25 mouse cellular contexts compared by ENCODE assay signal in genomic region chr1:59797865-59798264, GRCm38 (mm10). TPM values are rescaled to one million over a fixed set of nuclear protein-coding genes. Genes with fewer than 3 reads are reported as not detected.
DNase-seq lines count a peak whose midpoint lies in the region; ATAC-seq and TF ChIP-seq lines count a peak whose summit lies in the region.
"Had no signal": no experiment of that assay in that cellular context is flagged by ENCODE, and none has a peak within 500 bp of the region (broad histone marks: within the 10 kb centered on the region; RNA-seq: fewer than 3 reads in every experiment).

No protein-coding gene starts in this region.

- TF ChIP-seq EP300 in stomach, postnatal 0 days (optimal IDR thresholded peaks at IDR 0.05) = no peak

- intact Hi-C loops in left cerebral cortex, adult 2 months (cut with DNase I) = no loop called here
- intact Hi-C loops in left cerebral cortex, postnatal 36 days (cut with DNase I) = no loop called here

- no peak overlapping the region for H3K4me3 ChIP-seq in hindbrain, embryonic 15.5 days
- H3K4me3 ChIP-seq in hindbrain, embryonic 10.5 days = no peak overlapping the region
- no peak overlapping the region for H3K4me3 ChIP-seq in left cerebral cortex, adult 2 months
- no peak overlapping the region for H3K4me3 ChIP-seq in stomach, embryonic 14.5 days (ENCODE audit: low read depth, low read length)
- no peak overlapping the region for H3K4me3 ChIP-seq in stomach, postnatal 0 days (ENCODE audit: low read depth, low read length)
- H3K4me3 ChIP-seq: embryonic facial prominence, embryonic 12.5 days; erythroblast, embryonic 14.5 days; forebrain, embryonic 13.5 days; neural tube, embryonic 15.5 days had no signal

- TF ChIP-seq CTCF in left cerebral cortex, adult 2 months (IDR thresholded peaks at IDR 0.05) = no peak
- no peak for TF ChIP-seq CTCF in stomach, postnatal 0 days (IDR thresholded peaks at IDR 0.05; ENCODE audit: low read depth)

- no peak overlapping the region for H3K9ac ChIP-seq in hindbrain, embryonic 15.5 days
- no peak overlapping the region for H3K9ac ChIP-seq in stomach, embryonic 14.5 days (replicated peaks; ENCODE audit: low read depth, low read length)
- no peak overlapping the region for H3K9ac ChIP-seq in stomach, postnatal 0 days (ENCODE audit: low read length)
- H3K9ac ChIP-seq: embryonic facial prominence, embryonic 12.5 days; forebrain, embryonic 13.5 days; neural tube, embryonic 15.5 days had no signal

- ATAC-seq in hindbrain, embryonic 15.5 days (ENCODE audit: low FRiP score, low read depth) = no peak
- no peak for ATAC-seq in stomach, embryonic 14.5 days (ENCODE audit: insufficient number of reproducible peaks, insufficient read depth, low FRiP score, low read depth)
- no peak for ATAC-seq in stomach, postnatal 0 days (ENCODE audit: low FRiP score, low TSS enrichment)
- ATAC-seq: forebrain, embryonic 13.5 days; midbrain, embryonic 16.5 days had no signal

- peak; percentile 31 for DNase-seq in heart, adult 8-10 months (ENCODE audit: low spot score)
- no peak for DNase-seq in heart, adult 11 months
- no peak for DNase-seq in hindbrain, embryonic 10.5 days (ENCODE audit: low spot score)
- no peak for DNase-seq in left cerebral cortex, adult 2 months (ENCODE audit: extremely low spot score in 1 of 2, low spot score in 2 of 2)
- DNase-seq in left cerebral cortex, postnatal 36 days (ENCODE audit: low spot score in 2 of 2) = no peak
- DNase-seq in stomach, postnatal 0 days (ENCODE audit: low spot score) = no peak
- DNase-seq: adrenal gland, postnatal 14 days; cerebellum, adult 11 months; cerebellum, postnatal 10 days; gastrocnemius, postnatal 10 days; kidney, adult 8-10 months; left cerebral cortex, postnatal 4 days; lung, postnatal 14 days; right cerebral cortex, postnatal 14 days; spleen, adult 18-20 months; thymus, adult 2 months had no signal

- H3K4me1 ChIP-seq in hindbrain, embryonic 15.5 days (replicated peaks) = no peaks in the 10 kb centered on the region
- H3K4me1 ChIP-seq in hindbrain, embryonic 10.5 days (replicated peaks) = no peaks in the 10 kb centered on the region
- no peaks in the 10 kb centered on the region for H3K4me1 ChIP-seq in stomach, embryonic 14.5 days (ENCODE audit: control insufficient read depth, insufficient read depth, low read length)
- H3K4me1 ChIP-seq in stomach, postnatal 0 days (replicated peaks; ENCODE audit: control insufficient read depth, insufficient read depth) = no peaks in the 10 kb centered on the region
- H3K4me1 ChIP-seq: embryonic facial prominence, embryonic 12.5 days; neural tube, embryonic 15.5 days had no signal

- no peaks in the 10 kb centered on the region for H3K36me3 ChIP-seq in hindbrain, embryonic 15.5 days
- H3K36me3 ChIP-seq in hindbrain, embryonic 10.5 days = peaks cover 9% of the 10 kb centered on the region
- H3K36me3 ChIP-seq in stomach, embryonic 14.5 days (ENCODE audit: control insufficient read depth, insufficient read depth, low read length) = no peaks in the 10 kb centered on the region
- no peaks in the 10 kb centered on the region for H3K36me3 ChIP-seq in stomach, postnatal 0 days (ENCODE audit: control insufficient read depth, insufficient read depth, low read length)
- H3K36me3 ChIP-seq: embryonic facial prominence, embryonic 12.5 days; neural tube, embryonic 15.5 days had no signal

- H3K27ac ChIP-seq in hindbrain, embryonic 15.5 days (replicated peaks) = 0 out of 2 replicates have a peak overlapping the region, but pooled peaks have one; percentile 38
- H3K27ac ChIP-seq in hindbrain, embryonic 10.5 days = no peak overlapping the region
- peak overlapping the region; percentile 25; the same call in 1 of the 2 replicates for H3K27ac ChIP-seq in left cerebral cortex, adult 2 months
- H3K27ac ChIP-seq in stomach, embryonic 14.5 days (ENCODE audit: low read length) = 0 out of 2 replicates have a peak overlapping the region, but pooled peaks have one; percentile 21
- no peak overlapping the region for H3K27ac ChIP-seq in stomach, postnatal 0 days (replicated peaks)
- H3K27ac ChIP-seq: embryonic facial prominence, embryonic 12.5 days; forebrain, embryonic 13.5 days; neural tube, embryonic 15.5 days had no signal

- no peaks in the 10 kb centered on the region for H3K27me3 ChIP-seq in hindbrain, embryonic 15.5 days
- H3K27me3 ChIP-seq in hindbrain, embryonic 10.5 days (ENCODE audit: insufficient read depth, poor library complexity, severe bottlenecking) = no peaks in the 10 kb centered on the region
- H3K27me3 ChIP-seq in stomach, embryonic 14.5 days (ENCODE audit: control insufficient read depth, insufficient read depth, low read length) = no peaks in the 10 kb centered on the region
- H3K27me3 ChIP-seq in stomach, postnatal 0 days (ENCODE audit: control insufficient read depth, insufficient read depth, low read length) = no peaks in the 10 kb centered on the region
- H3K27me3 ChIP-seq: embryonic facial prominence, embryonic 12.5 days; forebrain, embryonic 13.5 days; neural tube, embryonic 15.5 days had no signal

- no peak overlapping the region for H3K4me2 ChIP-seq in hindbrain, embryonic 15.5 days
- no peak overlapping the region for H3K4me2 ChIP-seq in stomach, embryonic 14.5 days (replicated peaks; ENCODE audit: low read depth, low read length)
- H3K4me2 ChIP-seq in stomach, postnatal 0 days (replicated peaks; ENCODE audit: low read depth) = no peak overlapping the region
- H3K4me2 ChIP-seq: embryonic facial prominence, embryonic 12.5 days; forebrain, embryonic 13.5 days; liver, embryonic 11.5 days; neural tube, embryonic 15.5 days had no signal

- WGBS in hindbrain, embryonic 15.5 days = 95% methylated on average over 2 of the region's 2 CpGs
- 94% methylated on average over 2 of the region's 2 CpGs for WGBS in hindbrain, embryonic 10.5 days
- 74% methylated on average over 2 of the region's 2 CpGs for WGBS in stomach, embryonic 14.5 days
- 65% methylated on average over 2 of the region's 2 CpGs for WGBS in stomach, postnatal 0 days

- no peaks in the 10 kb centered on the region for H3K9me3 ChIP-seq in hindbrain, embryonic 15.5 days
- 0 out of 2 replicates have a peak, but pooled peaks cover 2% of the 10 kb centered on the region for H3K9me3 ChIP-seq in hindbrain, embryonic 10.5 days
- no peaks in the 10 kb centered on the region for H3K9me3 ChIP-seq in stomach, embryonic 14.5 days (ENCODE audit: control insufficient read depth, low read depth, low read length)
- H3K9me3 ChIP-seq in stomach, postnatal 0 days (ENCODE audit: control insufficient read depth, low read length) = no peaks in the 10 kb centered on the region
- H3K9me3 ChIP-seq: embryonic facial prominence, embryonic 12.5 days; forebrain, embryonic 13.5 days; G1E; neural tube, embryonic 15.5 days had no signal

RNA-seq across cellular contexts. Expression of gene Bmpr2, which starts 34.7 kb away (rescaled TPM):
- total RNA-seq in heart, adult 8-10 months (2022) = 10 to 100 TPM; 43.4 to 47.8 (median 46.4) TPM
- 10.2 and 10.4 TPM in 2 replicates for polyA plus RNA-seq in hindbrain, embryonic 15.5 days (2015; fragmentation: Nextera tagmentation; extraction: Ambion mirVana)
- polyA plus RNA-seq in hindbrain, embryonic 10.5 days (2016; fragmentation: Nextera tagmentation; extraction: Ambion mirVana) = 5.8 and 6.2 TPM in 2 replicates
- 100 to 1,000 TPM in 1 of 2 experiments, 10 to 100 TPM in 1; 99.9 to 100 TPM for total RNA-seq in left cerebral cortex, adult 2 months (2021)
- total RNA-seq in left cerebral cortex, postnatal 36 days (2021) = 100 to 1,000 TPM in 1 of 2 experiments, 10 to 100 TPM in 1; 93.4 to 103 TPM
- polyA plus RNA-seq in stomach, embryonic 14.5 days (2014; fragmentation: Nextera tagmentation; extraction: Ambion mirVana) = 15.0 and 17.2 TPM in 2 replicates
- 5.2 and 5.6 TPM in 2 replicates for polyA plus RNA-seq in stomach, postnatal 0 days (2015; fragmentation: Nextera tagmentation; extraction: Ambion mirVana)

Comparison
In these comparisons a context has a peak if more than half of its experiments do, and no peak if none do; other contexts are left out.
1. H3K27ac ChIP-seq: peak in hindbrain, embryonic 15.5 days (single experiment), left cerebral cortex, adult 2 months (single experiment) and stomach, embryonic 14.5 days (single experiment); none in hindbrain, embryonic 10.5 days (single experiment) and stomach, postnatal 0 days (single experiment).